ENCODE assay signal across 9 mouse cellular contexts in genomic region chr11:24100449-24101070, GRCm38 (mm10). TPM values are rescaled to one million over a fixed set of nuclear protein-coding genes. Genes with fewer than 3 reads are reported as not detected.
DNase-seq lines count a peak whose midpoint lies in the region; ATAC-seq and TF ChIP-seq lines count a peak whose summit lies in the region.
"Had no signal": no experiment of that assay in that cellular context is flagged by ENCODE, and none has a peak within 500 bp of the region (broad histone marks: within the 10 kb centered on the region; RNA-seq: fewer than 3 reads in every experiment).

No protein-coding gene starts in this region.

- ATAC-seq in erythroblast, adult 5-6 weeks (replicated peaks; ENCODE audit: low FRiP score, poor library complexity, severe bottlenecking): peak; percentile 56
- ATAC-seq in hindbrain, embryonic 13.5 days (ENCODE audit: low FRiP score): 0 out of 2 replicates have a peak, but pooled peaks have one; percentile 25
- ATAC-seq in megakaryocyte-erythroid progenitor cell, adult 5-6 weeks (replicated peaks; ENCODE audit: low FRiP score, low TSS enrichment, poor library complexity, severe bottlenecking): peak; percentile 78
- ATAC-seq in CD4-positive, CD25-positive, alpha-beta regulatory T cell, adult 4 months: no peak

- peaks cover 3% of the 10 kb centered on the region; the same call in 1 of the 2 replicates for H3K36me3 ChIP-seq in hindbrain, embryonic 13.5 days

- H3K9me3 ChIP-seq in hindbrain, embryonic 13.5 days: no peaks in the 10 kb centered on the region

- no peak for DNase-seq in layer of hippocampus, adult 2 months (ENCODE audit: low spot score in 2 of 2)
- DNase-seq in layer of hippocampus, adult 9-11 months: no peak
- DNase-seq in adrenal gland, adult (ENCODE audit: inconsistent age in 2 of 2, low spot score in 1 of 2): no peak
- no peak for DNase-seq in thymus, postnatal 25 days

- peak overlapping the region; percentile 72 for H3K27ac ChIP-seq in layer of hippocampus, adult 2 months
- H3K27ac ChIP-seq in hindbrain, embryonic 13.5 days: peak overlapping the region; percentile 53

- H3K27me3 ChIP-seq in hindbrain, embryonic 13.5 days: no peaks in the 10 kb centered on the region

- TF ChIP-seq CTCF in layer of hippocampus, adult 2 months (conservative IDR thresholded peaks at IDR 0.05): no peak

- H3K4me2 ChIP-seq in hindbrain, embryonic 13.5 days: peak overlapping the region; percentile 43

- H3K4me3 ChIP-seq in layer of hippocampus, adult 2 months: no peak overlapping the region
- H3K4me3 ChIP-seq in hindbrain, embryonic 13.5 days: no peak overlapping the region

- H3K4me1 ChIP-seq in hindbrain, embryonic 13.5 days (replicated peaks): peaks cover 86% of the 10 kb centered on the region

- peak overlapping the region; percentile 49; the same call in 1 of the 2 replicates for H3K9ac ChIP-seq in hindbrain, embryonic 13.5 days

- WGBS in hindbrain, embryonic 13.5 days: 59% methylated on average over 4 of the region's 4 CpGs

RNA-seq across cellular contexts. Expression of gene Bcl11a, which starts 22.7 kb away (rescaled TPM):
- total RNA-seq in layer of hippocampus, adult 2 months (2021): 100 to 1,000 TPM; 117 to 121 TPM
- 11.1 and 25.5 TPM in 2 replicates for total RNA-seq in erythroblast, adult 5-6 weeks (2015; ENCODE audit: low replicate concordance)
- 4.9 and 10.2 TPM in 2 replicates for total RNA-seq in erythroblast, adult 5-6 weeks (2017; ENCODE audit: low replicate concordance)
- polyA plus RNA-seq in hindbrain, embryonic 13.5 days (2015; fragmentation: Nextera tagmentation; extraction: Ambion mirVana): 116 and 129 TPM in 2 replicates
- 194 and 225 TPM in 2 replicates for total RNA-seq in megakaryocyte-erythroid progenitor cell, adult 5-6 weeks (2014; fragmentation: Nextera tagmentation)
- total RNA-seq in megakaryocyte-erythroid progenitor cell, adult 5-6 weeks (2017): 69.3 and 74.2 TPM in 2 replicates
- under 1 TPM; 0.23 to 0.79 TPM for polyA plus RNA-seq in CD4-positive, CD25-positive, alpha-beta regulatory T cell, adult 4 months (2017; shearing (Covaris generic))

RNA-seq across cellular contexts. Expression of gene A830031A19Rik, which starts 25.7 kb away (rescaled TPM):
- total RNA-seq in layer of hippocampus, adult 2 months (2021): 1 to 10 TPM; 1.3 to 1.7 TPM
- total RNA-seq in erythroblast, adult 5-6 weeks (2015; ENCODE audit: low replicate concordance): not detected in 2 replicates
- 4.0 TPM in 1 of 2 replicates, not detected in the other for total RNA-seq in erythroblast, adult 5-6 weeks (2017; ENCODE audit: low replicate concordance)
- 0.23 TPM in 1 of 2 replicates, not detected in the other for polyA plus RNA-seq in hindbrain, embryonic 13.5 days (2015; fragmentation: Nextera tagmentation; extraction: Ambion mirVana)
- total RNA-seq in megakaryocyte-erythroid progenitor cell, adult 5-6 weeks (2014; fragmentation: Nextera tagmentation): not detected in 2 replicates
- total RNA-seq in megakaryocyte-erythroid progenitor cell, adult 5-6 weeks (2017): not detected in 2 replicates
- not detected for polyA plus RNA-seq in CD4-positive, CD25-positive, alpha-beta regulatory T cell, adult 4 months (2017; shearing (Covaris generic))
- total RNA-seq: ES-E14 had no signal
